Mouse (Mus musculus) adrenal gland (tissue): Measurements from ENCODE around the gene P4ha1.
"Not testable (repeated sequence)": the region's sequence is repeated elsewhere in the genome, so short reads cannot be mapped to it uniquely, and the experiment has no call there.

Source experiments
- intact Hi-C: fragments of 180-260 bp; cut with DNase I; formaldehyde crosslinking; loops from one replicate; pipeline ENCODE4 v1.15.1; 2025

The P4ha1 gene

GRCm38 (mm10) chr10:59366746-59367145 lies 43.6 kb downstream of the P4ha1 start:
- intact Hi-C loops: no loop called here

DNA sequence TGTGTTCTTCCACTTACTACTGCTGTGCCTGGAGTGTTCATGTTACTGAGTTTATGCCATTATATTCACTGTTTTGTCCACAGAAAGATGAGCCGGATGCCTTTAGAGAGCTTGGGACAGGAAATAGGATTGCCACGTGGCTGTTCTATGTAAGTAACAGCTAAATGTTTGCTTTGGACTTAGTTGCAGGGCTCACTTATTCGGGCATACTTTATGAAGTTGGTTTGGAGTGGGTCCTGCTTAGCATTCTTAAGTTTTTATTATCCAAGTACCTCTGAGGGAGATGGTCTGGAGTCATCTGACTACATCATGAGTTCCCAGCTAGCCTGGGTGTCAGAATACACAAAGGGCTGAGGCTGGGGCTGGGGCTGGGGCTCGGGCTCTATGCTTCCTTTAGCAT lies 44.1 kb downstream of the P4ha1 start:
- intact Hi-C loops: no loop called here

GRCm38 (mm10) chr10:59368729-59369128 lies 45.6 kb downstream of the P4ha1 start:
- intact Hi-C loops: no loop called here

DNA sequence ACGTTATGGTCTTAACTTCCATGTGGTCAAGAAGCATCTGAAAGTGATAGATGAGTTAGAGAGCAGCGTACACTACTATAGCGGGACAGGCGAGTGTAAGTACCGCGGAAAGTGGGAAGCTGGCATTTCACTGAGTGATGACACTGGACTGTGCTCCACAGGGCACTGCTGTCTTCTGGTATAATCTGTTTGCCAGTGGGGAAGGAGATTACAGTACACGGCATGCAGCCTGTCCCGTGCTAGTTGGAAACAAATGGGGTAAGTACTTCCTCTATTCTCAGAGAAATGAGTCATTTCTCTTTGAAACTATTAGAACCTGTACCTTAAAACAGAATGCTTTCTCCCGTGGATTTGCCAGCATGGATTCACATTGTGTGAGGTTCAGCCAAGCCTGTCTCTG lies 46.3 kb downstream of the P4ha1 start:
- intact Hi-C loops: no loop called here

DNA sequence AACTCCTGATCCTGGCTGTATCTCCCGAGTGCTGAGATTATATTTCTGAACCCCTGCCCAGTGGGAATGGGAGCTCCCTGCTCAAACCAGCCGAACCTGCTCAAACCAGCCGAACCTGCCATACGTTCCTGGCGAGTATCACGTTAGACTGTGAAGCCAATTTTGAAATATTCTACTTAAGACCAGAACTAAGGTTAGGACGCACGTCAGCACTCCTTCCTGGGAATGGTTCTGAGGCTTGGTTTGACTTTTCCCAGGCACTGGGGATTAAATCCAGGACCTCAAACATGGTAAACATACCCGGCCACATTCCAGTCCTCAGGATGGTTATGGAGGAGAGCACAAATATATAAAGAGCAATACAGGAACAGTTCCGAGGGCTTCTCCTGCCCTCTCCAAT lies 54.8 kb downstream of the P4ha1 start:
- intact Hi-C loops: no loop called here

GRCm38 (mm10) chr10:59378728-59379127 lies 55.6 kb downstream of the P4ha1 start:
- intact Hi-C loops: no loop called here

DNA sequence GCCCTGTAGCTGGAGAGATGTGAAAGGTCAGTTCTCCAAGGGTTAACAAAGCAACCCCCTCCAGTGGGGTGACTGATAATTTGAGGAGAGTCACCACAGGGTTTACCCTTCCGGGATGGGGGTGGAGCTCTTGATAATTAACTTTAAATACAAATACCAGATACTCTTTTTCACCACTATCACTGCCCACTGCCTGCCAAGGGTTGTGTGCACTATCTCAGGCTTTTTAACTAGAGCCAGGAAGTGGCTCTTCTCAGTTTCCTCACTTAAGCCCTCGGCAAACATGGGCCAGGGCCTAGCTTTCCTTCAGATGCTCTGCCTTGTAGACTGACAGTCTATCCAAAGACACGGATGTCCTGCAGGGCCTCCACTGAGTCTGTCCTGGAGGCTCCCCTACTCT lies 56.8 kb downstream of the P4ha1 start:
- intact Hi-C loops: no loop called here

GRCm38 (mm10) chr10:59380411-59380821 lies 57.3 kb downstream of the P4ha1 start:
- intact Hi-C loops: no loop called here

DNA sequence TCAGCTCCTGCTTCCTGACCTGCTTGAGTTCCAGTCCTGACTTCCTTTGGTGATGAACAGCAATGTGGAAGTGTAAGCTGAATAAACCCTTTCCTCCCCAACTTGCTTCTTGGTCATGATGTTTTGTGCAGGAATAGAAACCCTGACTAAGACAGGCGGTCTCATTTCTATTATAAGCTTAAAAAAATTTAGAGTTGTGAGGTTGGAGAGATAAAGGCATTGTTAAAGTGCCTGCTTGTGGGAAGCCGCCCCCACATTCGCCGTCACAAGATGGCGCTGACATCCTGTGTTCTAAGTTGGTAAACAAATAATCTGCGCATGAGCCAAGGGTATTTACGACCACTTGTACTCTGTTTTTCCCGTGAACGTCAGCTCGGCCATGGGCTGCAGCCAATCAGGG lies 58.5 kb downstream of the P4ha1 start:
- intact Hi-C loops: not testable (repeated sequence)

DNA sequence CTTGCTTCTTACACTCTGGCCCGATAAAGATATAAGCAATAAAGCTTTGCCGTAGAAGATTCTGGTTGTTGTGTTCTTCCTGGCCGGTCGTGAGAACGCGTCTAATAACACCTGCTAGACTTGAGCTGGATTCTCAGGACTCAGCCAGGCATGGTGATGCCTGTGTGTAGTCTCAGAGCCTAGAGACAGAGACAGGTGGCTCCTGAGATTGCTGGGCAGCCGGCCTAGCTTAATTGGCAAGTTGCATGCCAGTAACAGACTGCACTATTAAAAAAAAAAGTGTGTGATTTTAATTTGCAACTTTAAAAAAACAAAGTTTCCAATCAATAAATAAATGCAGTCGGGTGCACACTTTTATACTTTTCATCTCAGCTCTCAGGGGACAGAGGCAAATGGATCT lies 63.9 kb downstream of the P4ha1 start:
- intact Hi-C loops: no loop called here

DNA sequence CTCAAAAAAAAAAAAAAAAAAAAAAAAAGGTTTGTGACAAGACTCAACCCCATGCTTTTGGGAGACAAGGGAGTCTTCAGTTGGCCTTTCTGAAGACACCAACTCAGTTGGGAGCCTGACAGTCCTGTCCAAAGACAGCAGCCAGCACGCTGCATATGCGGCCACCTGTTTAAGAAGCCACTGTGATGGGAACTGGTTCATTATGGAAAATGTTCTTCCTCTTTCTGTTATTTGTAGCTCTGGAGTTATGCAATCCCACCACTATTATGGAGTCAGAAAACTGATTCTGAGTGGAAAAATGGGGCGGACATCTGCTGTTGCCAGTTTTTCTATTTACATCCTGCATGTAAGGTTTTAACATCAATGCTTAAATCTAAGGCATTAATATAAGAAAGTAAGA lies 66.6 kb downstream of the P4ha1 start:
- intact Hi-C loops: no loop called here

GRCm38 (mm10) chr10:59391907-59392306 lies 68.8 kb downstream of the P4ha1 start:
- intact Hi-C loops: no loop called here

- intact Hi-C loops: not testable (repeated sequence)
Observed at GRCm38 (mm10) chr10:59395461-59395860, 72.4 kb downstream of the P4ha1 start, which contains the start of gene Gm10273. Gm10273 (plus strand) TSS chr10:59395632.

- intact Hi-C loops: no loop called here
Observed at GRCm38 (mm10) chr10:59402899-59403792, 80.0 kb downstream of the P4ha1 start, which contains the start of gene Pla2g12b. Pla2g12b (plus strand) TSS chr10:59403660.

DNA sequence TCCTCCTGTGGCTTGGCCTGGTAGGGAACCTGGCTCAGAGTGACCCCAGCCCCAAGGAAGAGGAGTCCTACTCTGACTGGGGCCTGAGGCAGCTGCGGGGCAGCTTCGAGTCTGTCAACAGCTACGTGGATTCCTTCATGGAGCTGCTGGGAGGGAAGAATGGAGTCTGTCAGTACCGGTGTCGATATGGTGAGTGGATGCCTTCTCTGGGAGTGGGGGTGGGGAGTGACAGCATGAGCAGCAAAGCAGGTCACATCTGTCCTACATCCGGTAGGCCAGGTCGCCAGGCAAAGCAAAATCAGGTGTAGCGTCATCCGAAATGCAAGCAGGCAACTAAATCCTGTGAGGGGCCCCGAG lies 80.7 kb downstream of the P4ha1 start:
- intact Hi-C loops: no loop called here

DNA sequence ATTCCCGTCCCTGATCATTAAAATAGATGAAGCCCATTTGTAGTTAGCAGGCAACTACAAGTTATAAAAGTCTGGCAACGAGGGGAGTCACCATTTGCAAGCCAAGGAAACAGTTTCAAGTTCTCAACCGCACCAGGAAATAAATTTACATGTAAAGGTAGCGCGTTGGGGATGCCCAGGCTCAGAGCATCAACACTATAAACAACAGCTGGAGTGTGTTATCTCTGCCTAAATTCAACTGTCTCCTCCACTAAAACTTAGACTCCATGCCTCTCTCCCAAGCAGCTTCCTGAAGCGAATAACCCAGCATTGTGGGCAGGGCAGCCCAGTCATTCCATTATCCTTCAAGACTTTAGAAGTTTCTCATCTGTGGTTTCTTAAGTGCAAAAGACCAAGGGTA lies 85.4 kb downstream of the P4ha1 start:
- intact Hi-C loops: no loop called here

GRCm38 (mm10) chr10:59410264-59410663 lies 87.2 kb downstream of the P4ha1 start:
- intact Hi-C loops: no loop called here

DNA sequence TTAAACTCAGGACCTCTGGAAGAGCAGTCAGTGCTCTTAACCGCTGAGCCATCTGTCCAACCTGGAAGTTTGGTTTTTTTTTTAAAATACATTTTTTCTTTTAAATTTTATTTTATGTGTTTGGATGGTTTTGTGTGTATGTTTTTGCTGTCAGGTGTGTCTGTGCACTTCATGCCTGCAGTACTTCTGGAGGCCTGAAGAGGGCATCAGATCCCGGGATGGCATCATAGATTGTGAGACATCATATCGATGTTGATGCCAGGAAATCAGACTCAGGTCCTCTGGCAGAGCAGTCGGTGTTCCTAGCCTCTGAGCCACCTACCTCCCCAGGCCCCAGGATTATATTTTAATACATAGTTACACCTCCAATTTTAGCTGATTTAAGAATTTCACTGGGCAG lies 90.6 kb downstream of the P4ha1 start:
- intact Hi-C loops: no loop called here

DNA sequence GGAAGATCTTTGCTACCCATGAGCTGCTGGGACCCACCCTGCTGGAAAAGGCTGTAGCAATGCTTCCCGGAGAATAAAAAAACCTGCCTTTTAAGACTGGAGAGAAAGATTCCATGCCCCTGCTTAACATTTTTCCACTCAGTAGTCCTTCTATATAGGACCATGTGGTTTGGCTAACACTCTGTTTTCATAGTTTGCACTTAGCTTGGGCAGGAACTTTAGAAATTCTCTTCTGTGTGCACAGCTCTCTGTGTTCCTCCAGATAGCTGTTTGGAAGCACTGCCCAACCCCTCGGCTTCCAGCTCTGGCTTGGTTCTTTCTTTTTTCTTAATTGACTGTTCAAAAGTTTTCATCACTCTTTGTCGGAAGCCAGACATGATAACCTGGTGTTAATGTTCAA lies 93.5 kb downstream of the P4ha1 start:
- intact Hi-C loops: no loop called here

GRCm38 (mm10) chr10:59419516-59419915 lies 96.4 kb downstream of the P4ha1 start:
- intact Hi-C loops: no loop called here
